Mouse (Mus musculus): ENCODE data around the gene Pip5k1c.

- TF ChIP-seq MAFK (IDR thresholded peaks at IDR 0.05; ENCODE audit: insufficient read depth, low read depth, low read length) (no peak), ZC3H11A (IDR thresholded peaks at IDR 0.05; ENCODE audit: borderline replicate concordance, low read depth, low read length) (no peak)
Measured at GRCm38 (mm10) chr10:81268643-81269412, 23.9 kb upstream of the Pip5k1c start.
